Mouse (Mus musculus): ENCODE results near the gene Cdkal1.

GRCm38 (mm10) chr13:29164845-29165524 is 690.5 kb downstream of the Cdkal1 start:
- TF ChIP-seq CTCF (conservative IDR thresholded peaks at IDR 0.05; ENCODE audit: low read length) (no peak), POU5F1 (IDR thresholded peaks at IDR 0.05; ENCODE audit: borderline replicate concordance, low read length) (no peak), NANOG (IDR thresholded peaks at IDR 0.05; ENCODE audit: borderline replicate concordance, low read length) (no peak)

Data from E14TG2a.4 (cell line).